Mouse (Mus musculus) bone marrow, adult 2 months (tissue): ENCODE measurements around the gene Col27a1. TPM values are rescaled to one million over a fixed set of nuclear protein-coding genes. Genes with fewer than 3 reads are reported as not detected.

Source experiments
- H3K27ac ChIP-seq: fragments of 200-500 bp; 2 replicates; pipeline ENCODE4 v1.5.1; 2012; ENCODE audit warnings: low read depth, mild to moderate bottlenecking, control low read depth, inconsistent platforms, low read length; ENCODE audit not compliant: control insufficient read depth, poor library complexity, insufficient read depth
- H3K4me1 ChIP-seq: fragments of 200-500 bp; 2 replicates; pipeline ENCODE4 v1.6.1; 2011; ENCODE audit warnings: low read length; ENCODE audit not compliant: control insufficient read depth, insufficient read depth
- H3K4me3 ChIP-seq: fragments of 200-500 bp; replicated peaks from 2 replicates; pipeline ENCODE3; 2011; ENCODE audit warnings: mild to moderate bottlenecking, low read depth, low read length, control low read depth; ENCODE audit not compliant: control insufficient read depth
- CTCF ChIP-seq: fragments of 200-500 bp; IDR thresholded peaks from 2 replicates; pipeline ENCODE4 v1.5.1; 2011; ENCODE audit warnings: low read length, control low read depth; ENCODE audit not compliant: control insufficient read depth, insufficient read depth
- POLR2A ChIP-seq: fragments of 200-500 bp; IDR thresholded peaks from 2 replicates; pipeline ENCODE4 v1.6.1; 2011; ENCODE audit warnings: low read depth, mild to moderate bottlenecking, control low read depth, low read length, borderline replicate concordance; ENCODE audit not compliant: control insufficient read depth
- WGBS: fragments of 180-500 bp; shearing (Covaris S2); methylation state at CpG from one replicate; pipeline ENCODE4 v1.1.7; 2018; 5-methylcytosine and 5-hydroxymethylcytosine counted together
- polyA plus RNA-seq: library from polyadenylated mRNA; stranded (reverse); fragments of >200 nt; gene quantifications from 2 replicates; pipeline ENCODE4 v1.2.4, GENCODE M21; 2011; ENCODE audit warnings: low replicate concordance; ENCODE audit not compliant: missing spikeins, insufficient read depth, insufficient read length

Col27a1 gene
- polyA plus RNA-seq, 1 experiment, result 6.6 TPM

DNA sequence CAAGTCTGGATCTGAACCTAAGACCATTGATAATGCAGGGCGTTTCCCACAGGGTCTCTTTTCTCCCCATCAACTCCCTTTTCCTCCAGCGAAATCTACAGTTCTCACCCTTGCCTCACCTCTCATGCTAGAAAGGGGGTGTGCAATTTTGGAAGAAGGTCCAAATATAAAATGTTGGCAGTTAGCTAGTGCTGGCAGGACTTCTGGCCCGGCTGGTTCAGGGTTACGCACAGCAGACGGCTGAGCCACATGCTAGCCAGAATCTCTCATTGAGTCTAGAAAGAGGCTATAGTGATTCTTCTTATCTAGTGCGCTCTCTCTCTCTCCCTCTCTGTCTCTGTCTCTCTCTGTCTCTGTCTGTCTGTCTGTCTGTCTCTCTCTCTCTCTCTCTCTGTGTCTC is 45.3 kb downstream of the Col27a1 start:
- WGBS, result 85% methylated on average over 6 of the region's 6 CpGs
- Histone ChIP-seq H3K4me3 (no peak overlapping the region), H3K4me1 (no peaks in the 10 kb centered on the region), H3K27ac (no peak overlapping the region)
- TF ChIP-seq POLR2A, result no peak
- no peak for TF ChIP-seq CTCF

DNA sequence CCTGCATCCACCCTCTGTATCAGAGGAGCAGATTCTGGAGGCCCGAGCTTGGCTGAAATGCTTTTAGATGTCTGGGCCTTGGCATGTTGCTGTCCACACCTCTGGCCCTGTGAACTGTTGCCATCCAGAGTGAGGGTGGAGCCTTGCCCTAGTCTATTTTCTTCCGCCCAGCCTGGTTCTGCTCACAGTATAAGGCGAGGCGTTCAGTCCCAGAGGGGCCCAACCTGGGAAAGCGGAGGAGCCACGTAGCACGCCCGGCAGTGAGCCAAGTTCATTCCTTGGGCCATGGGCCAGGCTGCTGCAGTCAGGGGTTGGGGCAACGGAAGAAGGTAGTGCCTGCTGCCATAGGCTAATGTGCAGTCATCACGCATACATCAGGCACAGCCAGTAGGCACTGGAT is 46.7 kb downstream of the Col27a1 start:
- Histone ChIP-seq H3K4me3 (no peak overlapping the region), H3K4me1 (no peaks in the 10 kb centered on the region), H3K27ac (no peak overlapping the region)
- 87% methylated on average over 10 of the region's 10 CpGs for WGBS
- no peak for TF ChIP-seq CTCF
- no peak for TF ChIP-seq POLR2A

- 85% methylated on average over 1 of the region's 1 CpGs for WGBS
- TF ChIP-seq CTCF (no peak), POLR2A (no peak)
- no peak overlapping the region for H3K4me3 ChIP-seq
- H3K4me1 ChIP-seq, result no peaks in the 10 kb centered on the region
- H3K27ac ChIP-seq, result no peak overlapping the region
These were observed 49.1 kb downstream of the Col27a1 start for GRCm38 (mm10) chr4:63262941-63263340.

DNA sequence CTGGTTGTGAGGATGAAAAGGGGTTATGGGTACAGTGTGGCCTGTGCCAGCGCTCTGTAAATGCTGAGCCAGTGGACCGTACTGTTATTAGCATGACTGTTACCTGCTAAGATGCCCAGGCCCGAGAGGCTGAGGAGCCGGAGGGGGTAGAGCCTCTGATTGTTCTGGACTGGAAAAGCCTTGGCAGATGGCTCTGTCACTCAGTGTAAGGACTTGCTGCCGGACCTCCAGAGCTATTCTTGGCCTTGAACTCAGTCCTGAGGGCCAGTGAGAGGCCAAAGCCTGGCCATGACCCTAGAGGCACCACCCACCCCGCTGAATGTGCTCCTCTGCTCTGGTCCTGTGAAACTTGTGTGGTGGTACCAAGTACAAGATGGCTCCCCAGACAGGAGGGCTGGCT is 52.5 kb downstream of the Col27a1 start:
- Histone ChIP-seq H3K27ac (no peak overlapping the region), H3K4me1 (no peaks in the 10 kb centered on the region), H3K4me3 (no peak overlapping the region)
- 75% methylated on average over 6 of the region's 6 CpGs for whole genome bisulfite sequencing
- TF ChIP-seq POLR2A (no peak), CTCF (no peak)

DNA sequence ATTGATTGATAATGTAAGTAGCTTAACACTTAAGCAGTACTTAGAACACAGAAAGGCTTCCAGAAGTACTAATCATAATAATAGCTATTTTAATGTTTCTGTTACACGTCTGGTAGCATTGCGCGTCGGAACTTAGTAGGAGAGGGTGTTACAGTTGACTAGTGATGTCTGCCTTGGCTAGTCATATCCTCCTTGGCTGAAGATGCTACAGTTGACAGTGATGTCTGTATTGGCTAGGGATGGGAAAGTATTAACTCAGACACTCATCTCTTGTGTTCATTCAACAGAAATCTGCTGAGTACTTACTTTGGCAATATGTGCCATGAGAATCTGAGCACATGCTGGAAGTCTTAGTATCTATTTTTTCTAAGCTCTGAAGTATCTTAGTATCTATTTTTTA is 53.3 kb downstream of the Col27a1 start:
- TF ChIP-seq POLR2A (no peak), CTCF (no peak)

GRCm38 (mm10) chr4:63267586-63267985 is 53.8 kb downstream of the Col27a1 start:
- H3K4me3 ChIP-seq, result no peak overlapping the region
- H3K27ac ChIP-seq, result no peak overlapping the region
- TF ChIP-seq POLR2A, result no peak
- H3K4me1 ChIP-seq, result no peaks in the 10 kb centered on the region
- WGBS, result 65% methylated on average over 1 of the region's 1 CpGs

More for the DNA sequence above, 53.3 kb downstream of the Col27a1 start:
- Histone ChIP-seq H3K27ac (no peak overlapping the region), H3K4me3 (no peak overlapping the region), H3K4me1 (no peaks in the 10 kb centered on the region)
- 94% methylated on average over 4 of the region's 4 CpGs for WGBS

- Histone ChIP-seq H3K27ac (no peak overlapping the region), H3K4me1 (no peaks in the 10 kb centered on the region), H3K4me3 (no peak overlapping the region)
- TF ChIP-seq POLR2A, result no peak
- no peak for TF ChIP-seq CTCF
- WGBS, result 55% methylated on average over 4 of the region's 4 CpGs
These were observed 55.0 kb downstream of the Col27a1 start for GRCm38 (mm10) chr4:63268777-63269176.

GRCm38 (mm10) chr4:63274516-63274915 is 60.7 kb downstream of the Col27a1 start:
- Histone ChIP-seq H3K27ac (no peak overlapping the region), H3K4me1 (no peaks in the 10 kb centered on the region), H3K4me3 (no peak overlapping the region)
- TF ChIP-seq POLR2A, result no peak
- WGBS, result 63% methylated on average over 1 of the region's 1 CpGs

DNA sequence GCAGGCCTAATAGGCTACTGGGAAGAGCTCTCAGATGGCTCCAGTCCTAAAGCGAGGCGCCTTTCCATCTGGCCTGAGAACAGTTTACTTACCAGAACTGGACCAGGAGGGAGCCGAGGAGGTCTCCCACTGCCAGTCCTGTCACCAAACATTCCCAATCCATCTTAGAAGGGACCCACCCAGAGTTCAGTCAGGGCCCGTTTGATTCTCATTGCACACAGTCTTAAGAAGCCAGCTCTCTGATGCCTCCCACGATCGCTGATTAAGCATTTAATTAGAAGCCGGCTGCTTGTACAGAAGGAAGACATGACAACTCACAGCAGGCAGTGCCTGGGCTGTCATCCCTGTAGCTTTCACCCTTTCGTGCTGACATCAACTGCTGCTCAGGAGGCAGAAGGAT is 61.4 kb downstream of the Col27a1 start:
- Histone ChIP-seq H3K4me1 (no peaks in the 10 kb centered on the region), H3K27ac (no peak overlapping the region), H3K4me3 (no peak overlapping the region)
- WGBS, result 75% methylated on average over 8 of the region's 8 CpGs
- no peak for TF ChIP-seq POLR2A
- TF ChIP-seq CTCF, result no peak

- WGBS, result 73% methylated on average over 1 of the region's 1 CpGs
- H3K4me1 ChIP-seq, result no peaks in the 10 kb centered on the region
- no peak for TF ChIP-seq CTCF
- TF ChIP-seq POLR2A, result no peak
These were observed 62.8 kb downstream of the Col27a1 start for GRCm38 (mm10) chr4:63276571-63276970.

More at GRCm38 (mm10) chr4:63276571-63276970, 62.8 kb downstream of the Col27a1 start:
- no peak overlapping the region for H3K27ac ChIP-seq
- no peak overlapping the region for H3K4me3 ChIP-seq
